Mouse (Mus musculus) liver, embryonic 14.5 days (tissue): ENCODE measurements at regions not wholly inside any gene's neighbourhood (a gene's known extent, or its start where the extent isn't known, plus 50 kb on each side); places are given as distances from the start of the nearest gene placed in this dataset.

Experiments
- CTCF ChIP-seq: IDR thresholded peaks from 2 replicates; pipeline ENCODE4 v1.5.1; 2016; ENCODE audit warnings: antibody characterized with exemption, low read depth, control low read depth
- EP300 ChIP-seq: IDR thresholded peaks from 2 replicates; pipeline ENCODE4 v1.6.1; 2016; ENCODE audit warnings: antibody characterized with exemption, low read depth

GRCm38 (mm10) chr8:127704406-127704805, 640.7 kb downstream of the Pard3 start:
- no peak for TF ChIP-seq EP300
- no peak for TF ChIP-seq CTCF
